Mouse (Mus musculus): ENCODE measurements at regions not wholly inside any gene's neighbourhood (a gene's known extent, or its start where the extent isn't known, plus 50 kb on each side); places are given as distances from the start of the nearest gene placed in this dataset.
A peak's percentile ranks its signal among the peaks of the same experiment; 100 is the strongest.
"Not testable (repeated sequence)": the region's sequence is repeated elsewhere in the genome, so short reads cannot be mapped to it uniquely, and the experiment has no call there.

GRCm38 (mm10) chr19:35258634-35259033 is 336.5 kb downstream of the Kif20b start:
- DNase-seq (ENCODE audit: extremely low spot score in 1 of 2, low spot score in 1 of 2) = not testable (repeated sequence)

GRCm38 (mm10) chr19:35263101-35263500 is 340.9 kb downstream of the Kif20b start:
- DNase-seq (ENCODE audit: extremely low spot score in 1 of 2, low spot score in 1 of 2) = no peak

- DNase-seq (ENCODE audit: extremely low spot score in 1 of 2, low spot score in 1 of 2) = no peak
Measured at GRCm38 (mm10) chr19:35278395-35278794, 356.2 kb downstream of the Kif20b start.

- no peak for DNase-seq (ENCODE audit: extremely low spot score in 1 of 2, low spot score in 1 of 2)
Measured at GRCm38 (mm10) chr19:35282775-35283447, 360.8 kb downstream of the Kif20b start.

- DNase-seq (ENCODE audit: extremely low spot score in 1 of 2, low spot score in 1 of 2) = no peak
Measured at GRCm38 (mm10) chr19:35298846-35299245, 376.7 kb downstream of the Kif20b start.

GRCm38 (mm10) chr19:35302723-35303270 is 380.6 kb downstream of the Kif20b start:
- DNase-seq (ENCODE audit: extremely low spot score in 1 of 2, low spot score in 1 of 2) = peak; percentile 12 to 22

Measured in frontal cortex, adult 2 months (tissue).